Mouse (Mus musculus) G1E (cell line): ENCODE results near the gene Zmat3. TPM values are rescaled to one million over a fixed set of nuclear protein-coding genes. Genes with fewer than 3 reads are reported as not detected.
A peak's percentile ranks its signal among the peaks of the same experiment; 100 is the strongest.

Experiments used
- ATAC-seq: 2 replicates; pipeline ENCODE4 v1.8.0; 2016; ENCODE audit warnings: mild to moderate bottlenecking; ENCODE audit not compliant: insufficient number of reproducible peaks, poor library complexity, low FRiP score, severe bottlenecking; ENCODE audit errors: extremely low read depth
- DNase-seq: peaks from one replicate; pipeline ENCODE4 v3.0.0; 2012; ENCODE audit warnings: low spot score
- H3K27me3 ChIP-seq: 2 replicates; pipeline ENCODE4 v1.6.1; 2012; ENCODE audit warnings: mild to moderate bottlenecking, low read length, inconsistent platforms; ENCODE audit not compliant: insufficient read depth
- H3K36me3 ChIP-seq: replicated peaks from 2 replicates; pipeline ENCODE3; 2012; ENCODE audit warnings: mild to moderate bottlenecking, inconsistent platforms
- H3K4me1 ChIP-seq: 2 replicates; pipeline ENCODE4 v1.6.1; 2012; ENCODE audit warnings: low read depth, low read length, inconsistent platforms, mixed read lengths; ENCODE audit not compliant: insufficient read depth
- H3K4me3 ChIP-seq: 2 replicates; pipeline ENCODE4 v1.5.1; 2012; ENCODE audit warnings: low read depth, mild to moderate bottlenecking, inconsistent platforms, low read length, moderate library complexity, mixed read lengths
- H3K9me3 ChIP-seq: replicated peaks from 2 replicates; pipeline ENCODE4 v1.6.1; 2012; ENCODE audit warnings: inconsistent platforms
- CTCF ChIP-seq: IDR thresholded peaks from 2 replicates; pipeline ENCODE4 v1.5.1; 2012; ENCODE audit warnings: low read depth, low read length, inconsistent platforms, mixed read lengths
- GATA1 ChIP-seq: IDR thresholded peaks from 2 replicates; pipeline ENCODE4 v1.6.1; 2012; ENCODE audit warnings: borderline replicate concordance, low read length, inconsistent platforms, mixed read lengths
- GATA2 ChIP-seq: IDR thresholded peaks from 2 replicates; pipeline ENCODE4 v1.6.1; 2012; ENCODE audit warnings: low read depth, low read length, inconsistent platforms, borderline replicate concordance
- POLR2AphosphoS5 ChIP-seq: IDR thresholded peaks from 2 replicates; pipeline ENCODE4 v1.6.1; 2012; ENCODE audit warnings: low read depth, low read length, inconsistent platforms; ENCODE audit not compliant: insufficient replicate concordance
- TAL1 ChIP-seq: conservative IDR thresholded peaks from 2 replicates; pipeline ENCODE4 v1.6.1; 2012; ENCODE audit warnings: low read depth, low read length, inconsistent platforms, mixed read lengths
- polyA plus RNA-seq: library from polyadenylated mRNA; stranded (reverse); fragments of >175 nt; gene quantifications from 2 replicates; pipeline ENCODE4 v1.2.3, GENCODE M21; 2012
- total RNA-seq, 2 experiments: library from RNA; stranded (forward) in 1 of 2; stranded (reverse) in 1 of 2; fragments of 200-1000 nt in 1 of 2; fragments of >200 nt in 1 of 2; fragmentation: Nextera tagmentation in 1 of 2; gene quantifications; 2 replicates each; pipeline ENCODE4 v1.2.3; 2014 to 2017

Zmat3 gene
- total and polyA plus RNA-seq, 3 experiments = 5.2 to 76.8 (median 7.8) TPM

GRCm38 (mm10) chr3:32341434-32341833 lies 24.4 kb downstream of the Zmat3 start:
- no peak for TF ChIP-seq GATA1
- TF ChIP-seq CTCF = no peak
- TF ChIP-seq TAL1 = no peak
- TF ChIP-seq POLR2AphosphoS5 = no peak
- TF ChIP-seq GATA2 = no peak
- Histone ChIP-seq H3K36me3 (peaks cover 90% of the 10 kb centered on the region), H3K9me3 (no peaks in the 10 kb centered on the region), H3K4me1 (no peaks in the 10 kb centered on the region), H3K4me3 (no peak overlapping the region), H3K27me3 (no peaks in the 10 kb centered on the region)
- DNase-seq (no peak), ATAC-seq (no peak)

DNA sequence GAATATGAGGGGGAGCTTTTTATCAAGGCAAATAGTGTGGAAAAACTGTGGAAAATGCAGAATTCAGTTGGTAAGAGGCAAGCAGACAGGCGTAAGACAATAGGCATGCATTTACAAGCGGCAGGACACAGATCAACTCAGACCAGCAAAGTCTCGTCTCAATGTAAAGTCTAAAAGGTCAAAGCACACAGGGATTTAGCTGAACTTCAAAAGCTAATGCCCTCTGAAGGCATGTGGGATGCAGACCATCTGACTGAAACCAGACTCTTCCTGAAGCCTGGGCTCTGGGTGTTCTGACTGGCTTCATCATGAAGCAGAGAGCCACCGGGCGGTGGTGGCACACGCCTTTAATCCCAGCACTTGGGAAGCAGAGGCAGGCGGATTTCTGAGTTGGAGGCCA lies 27.6 kb downstream of the Zmat3 start:
- no peak overlapping the region for H3K4me3 ChIP-seq
- TF ChIP-seq TAL1 = no peak
- no peak for TF ChIP-seq CTCF
- TF ChIP-seq GATA2 = no peak
- no peak for TF ChIP-seq GATA1
- no peak for TF ChIP-seq POLR2AphosphoS5
- H3K9me3 ChIP-seq = no peaks in the 10 kb centered on the region
- DNase-seq = no peak
- ATAC-seq = no peak
- H3K4me1 ChIP-seq = no peaks in the 10 kb centered on the region
- peaks cover 83% of the 10 kb centered on the region for H3K36me3 ChIP-seq
- H3K27me3 ChIP-seq = no peaks in the 10 kb centered on the region

DNA sequence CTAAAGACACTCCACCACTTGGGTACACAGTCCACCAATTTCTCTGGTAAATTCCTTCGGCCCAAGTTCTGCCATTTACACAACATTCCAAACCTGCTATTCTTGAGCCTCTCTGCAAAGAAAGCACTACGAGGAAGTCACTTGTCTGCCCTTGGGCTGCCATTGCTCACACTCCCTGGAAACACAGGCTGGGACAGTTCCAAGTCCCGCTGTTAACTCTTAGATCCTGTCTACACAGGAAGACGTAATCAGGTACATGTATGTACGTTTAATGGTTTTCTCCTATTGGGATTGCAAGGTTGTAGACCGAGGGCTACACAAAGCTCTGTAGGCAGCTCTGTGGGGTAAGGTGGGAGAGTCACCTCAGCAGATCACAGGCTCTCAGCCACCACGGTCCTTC lies 28.0 kb downstream of the Zmat3 start:
- no peaks in the 10 kb centered on the region for H3K9me3 ChIP-seq
- DNase-seq (no peak), ATAC-seq (no peak)
- H3K36me3 ChIP-seq = peaks cover 78% of the 10 kb centered on the region
- H3K27me3 ChIP-seq = no peaks in the 10 kb centered on the region
- H3K4me1 ChIP-seq = no peaks in the 10 kb centered on the region
- no peak for TF ChIP-seq CTCF
- no peak for TF ChIP-seq TAL1
- TF ChIP-seq GATA2 = no peak
- TF ChIP-seq GATA1 = no peak
- TF ChIP-seq POLR2AphosphoS5 = no peak
- H3K4me3 ChIP-seq = no peak overlapping the region

DNA sequence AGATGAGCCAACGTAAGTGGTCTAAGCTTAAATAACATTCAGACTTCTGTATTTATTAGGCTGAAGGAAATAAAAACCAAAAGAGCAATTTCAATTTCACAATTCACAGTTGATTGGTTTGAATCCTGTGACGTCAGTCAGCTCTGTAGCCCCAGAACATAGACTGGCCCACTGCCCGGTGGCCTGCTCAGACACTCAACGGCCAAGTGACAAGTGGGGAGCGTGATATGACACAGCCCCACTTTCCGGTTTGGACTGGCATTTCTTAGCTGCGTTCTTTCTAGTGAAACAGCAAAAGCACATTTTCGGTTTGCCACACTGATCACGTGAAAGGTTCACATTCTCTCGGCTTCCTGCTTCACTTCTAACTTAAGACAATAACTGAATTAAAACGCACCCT lies 30.9 kb downstream of the Zmat3 start:
- peaks cover 54% of the 10 kb centered on the region for H3K36me3 ChIP-seq
- TF ChIP-seq POLR2AphosphoS5 (no peak), CTCF (no peak), TAL1 (no peak), GATA1 (no peak), GATA2 (no peak)
- H3K27me3 ChIP-seq = 0 out of 2 replicates have a peak, but pooled peaks cover 3% of the 10 kb centered on the region
- H3K4me1 ChIP-seq = no peaks in the 10 kb centered on the region
- no peak for DNase-seq
- no peaks in the 10 kb centered on the region for H3K9me3 ChIP-seq
- no peak for ATAC-seq
- H3K4me3 ChIP-seq = no peak overlapping the region

GRCm38 (mm10) chr3:32333456-32334086 lies 32.2 kb downstream of the Zmat3 start:
- DNase-seq (peak; percentile 21), ATAC-seq (peak; percentile 45; the same call in 1 of the 2 replicates)
- TF ChIP-seq CTCF = peak; percentile 69
- no peak for TF ChIP-seq GATA2
- no peak for TF ChIP-seq GATA1
- no peak for TF ChIP-seq POLR2AphosphoS5
- no peak for TF ChIP-seq TAL1
- H3K9me3 ChIP-seq = no peaks in the 10 kb centered on the region
- H3K4me3 ChIP-seq = no peak overlapping the region
- H3K4me1 ChIP-seq = no peaks in the 10 kb centered on the region
- H3K27me3 ChIP-seq = 0 out of 2 replicates have a peak, but pooled peaks cover 3% of the 10 kb centered on the region
- H3K36me3 ChIP-seq = peaks cover 43% of the 10 kb centered on the region

DNA sequence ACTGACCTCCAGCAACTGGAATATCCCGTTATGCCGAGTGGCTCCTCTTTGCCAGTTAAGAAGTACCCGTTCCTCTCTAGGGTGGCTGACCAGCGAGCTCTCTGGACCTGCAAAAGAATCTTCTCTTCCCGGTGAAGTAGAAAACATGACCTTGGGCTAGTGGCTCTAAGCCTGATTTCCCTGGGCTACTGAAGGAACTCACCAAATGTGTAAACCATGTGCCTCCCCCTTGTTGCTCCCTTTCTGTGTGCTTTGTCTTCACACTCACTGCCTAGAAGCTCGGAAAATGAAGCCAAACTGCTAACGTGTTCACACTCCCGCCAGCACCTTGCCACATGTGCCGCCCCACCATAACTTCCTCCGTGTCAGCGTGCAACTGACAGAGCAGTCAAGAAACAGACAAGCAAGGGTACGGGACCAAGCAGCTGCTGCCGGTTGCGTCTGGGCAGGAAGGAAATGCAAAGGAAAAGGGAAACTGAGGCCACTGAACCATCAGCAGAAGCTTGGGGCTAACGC lies 47.9 kb downstream of the Zmat3 start:
- TF ChIP-seq POLR2AphosphoS5 (no peak), CTCF (no peak), GATA2 (no peak), GATA1 (no peak)
- Histone ChIP-seq H3K4me3 (no peak overlapping the region), H3K27me3 (peaks cover 5% of the 10 kb centered on the region; the same call in 1 of the 2 replicates), H3K9me3 (no peaks in the 10 kb centered on the region), H3K4me1 (no peaks in the 10 kb centered on the region), H3K36me3 (no peaks in the 10 kb centered on the region)
- DNase-seq (no peak), ATAC-seq (no peak)
